Mouse (Mus musculus) heart, adult 18-20 months (tissue): ENCODE results near the gene Hectd4. TPM values are rescaled to one million over a fixed set of nuclear protein-coding genes. Genes with fewer than 3 reads are reported as not detected.

Experiments used
- DNase-seq, 2 experiments: peaks; one replicate each; pipeline ENCODE4 v3.0.0; 2021 to 2022; ENCODE audit warnings: mixed read lengths in 1 of 2
- total RNA-seq, 2 experiments: library from RNA; stranded (reverse); gene quantifications; 2 replicates each; pipeline ENCODE4 v1.2.3; 2021

Gene Hectd4
- total RNA-seq, 2 experiments from 2014 or later: 23.2 to 23.4 TPM

DNA sequence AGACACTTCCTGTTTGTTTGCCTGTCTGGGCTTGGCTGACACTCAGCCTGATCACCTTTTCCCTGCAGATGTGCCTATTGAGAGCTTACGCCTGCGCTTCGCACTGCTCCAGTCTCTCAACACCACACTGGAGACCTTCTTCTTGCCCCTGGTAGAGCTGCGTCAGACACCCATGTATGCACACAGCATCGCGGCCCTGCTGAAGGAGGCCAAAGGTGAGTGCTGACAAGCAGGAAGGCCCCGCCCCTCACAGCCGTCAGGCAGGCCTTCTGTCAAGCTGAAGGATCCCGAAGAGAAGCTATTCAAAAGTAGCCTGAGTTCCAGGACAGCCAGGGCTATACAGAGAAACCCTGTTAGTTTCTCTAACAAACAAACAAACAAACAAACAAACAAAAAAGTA, 139.2 kb downstream of the Hectd4 start:
- DNase-seq: no peak

DNA sequence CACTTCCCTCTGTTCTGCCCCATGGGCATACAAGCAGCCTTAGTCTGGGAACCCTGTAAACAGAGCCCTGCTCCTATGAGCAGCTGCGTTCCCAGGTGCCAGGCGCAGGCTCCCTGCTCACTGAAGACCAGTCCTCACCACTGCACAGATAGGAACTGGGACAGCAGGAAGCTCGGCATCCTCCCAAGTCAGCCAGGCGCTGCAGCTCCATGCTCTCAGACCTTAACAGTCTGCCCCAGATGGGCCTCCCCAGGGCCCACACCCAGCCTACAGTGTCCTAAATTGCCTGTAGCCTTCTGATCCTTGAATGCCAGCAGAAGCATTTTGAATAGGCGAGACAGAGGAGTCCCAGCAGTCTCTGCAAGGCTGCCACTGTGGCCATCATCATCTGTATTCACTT, 141.7 kb downstream of the Hectd4 start:
- no peak for DNase-seq

DNA sequence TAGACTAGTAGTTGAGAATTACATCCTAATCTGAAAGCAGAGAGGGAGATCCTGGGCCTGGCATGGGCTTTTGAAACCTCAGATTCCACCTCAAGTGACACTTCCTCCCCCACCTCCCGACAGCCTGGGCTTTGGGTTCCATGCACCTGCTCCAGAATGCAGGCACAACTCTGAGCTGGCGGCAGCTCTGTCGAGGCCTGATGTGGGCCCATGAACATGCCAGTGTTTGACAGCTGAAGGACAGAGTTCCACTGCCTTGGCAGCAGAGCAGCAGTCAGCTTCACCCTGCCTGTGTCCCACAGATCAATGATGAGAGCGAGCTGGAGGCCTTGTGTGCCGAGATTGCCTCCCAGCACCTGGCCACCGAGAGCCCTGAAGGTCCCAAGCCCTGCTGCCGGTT, 143.4 kb downstream of the Hectd4 start:
- peak in 1 of 2 experiments; percentile 26 for DNase-seq

DNA sequence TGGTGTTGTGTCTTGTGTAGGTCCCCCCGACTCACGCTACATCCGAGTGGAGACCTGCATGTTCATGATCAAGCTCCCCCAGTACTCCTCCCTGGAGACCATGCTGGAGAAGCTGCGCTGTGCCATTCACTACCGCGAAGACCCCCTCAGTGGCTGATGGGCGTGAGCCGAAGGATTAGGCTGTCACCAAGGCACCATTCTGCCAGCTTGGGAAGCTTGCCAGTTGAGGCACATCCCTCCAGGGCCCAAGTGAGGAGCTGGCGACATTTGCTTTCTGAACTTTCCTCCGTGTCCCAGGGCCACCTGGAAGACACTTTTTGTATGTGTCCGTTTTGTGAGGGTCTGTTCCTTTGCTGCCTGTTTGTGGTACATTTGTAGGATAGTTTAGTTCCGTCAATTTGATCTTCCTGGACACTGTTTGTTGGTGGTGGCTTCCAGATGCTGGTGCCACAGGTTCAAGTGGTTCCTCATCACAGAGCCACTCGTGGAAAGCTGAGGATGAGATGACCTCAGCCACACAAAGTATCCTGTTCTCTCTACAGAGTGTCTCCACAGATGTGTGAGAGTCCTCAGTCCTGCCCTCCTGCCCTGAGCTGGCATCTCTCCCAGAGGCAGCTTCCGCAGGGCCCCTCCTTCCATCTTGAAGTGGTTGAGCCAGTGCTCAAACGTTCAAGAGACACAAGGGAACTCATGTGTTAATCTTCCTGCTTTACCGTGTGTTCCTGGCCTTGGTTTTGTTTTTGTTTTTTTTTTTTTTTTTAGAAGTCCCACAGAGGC, 146.6 kb downstream of the Hectd4 start:
- DNase-seq: no peak

DNA sequence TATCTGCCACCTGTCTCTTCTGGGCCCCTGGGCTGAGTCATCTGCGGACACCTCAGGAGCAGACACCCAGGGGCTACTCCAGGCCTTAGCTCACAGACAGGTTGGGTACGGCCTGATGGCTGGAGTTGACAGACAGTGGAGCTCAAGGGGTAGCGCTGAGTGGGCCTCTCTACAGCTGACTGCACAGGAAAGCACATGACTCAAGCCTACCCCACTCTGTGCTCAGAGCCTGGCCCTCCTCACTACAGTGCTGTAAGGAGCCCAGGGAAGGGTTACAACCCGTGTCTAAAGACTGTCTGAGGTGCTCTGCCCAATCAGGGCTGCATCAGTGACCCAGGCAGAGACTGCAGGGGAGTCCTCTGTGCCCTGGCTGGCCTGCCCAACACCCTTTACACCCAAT, 147.2 kb downstream of the Hectd4 start:
- DNase-seq: no peak

DNA sequence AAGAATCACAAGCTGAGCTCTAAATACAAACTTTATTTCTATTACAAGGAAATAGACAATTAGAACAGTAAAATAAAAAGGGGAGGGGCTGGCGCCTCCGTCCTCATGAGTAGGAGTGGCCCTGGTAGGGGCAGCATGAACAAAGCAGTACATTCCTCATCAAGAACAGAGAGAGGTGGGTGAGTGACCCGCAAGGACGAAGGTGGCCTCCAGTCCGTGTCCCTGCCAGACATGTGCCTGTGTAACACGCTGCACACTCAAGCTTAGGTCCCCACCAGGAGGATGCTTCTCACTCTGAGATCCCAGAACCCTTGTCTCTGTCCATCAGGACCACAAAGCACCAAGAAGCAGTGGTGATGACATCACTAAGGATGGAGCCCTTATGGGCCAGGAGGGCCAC, 151.7 kb downstream of the Hectd4 start:
- no peak for DNase-seq

DNA sequence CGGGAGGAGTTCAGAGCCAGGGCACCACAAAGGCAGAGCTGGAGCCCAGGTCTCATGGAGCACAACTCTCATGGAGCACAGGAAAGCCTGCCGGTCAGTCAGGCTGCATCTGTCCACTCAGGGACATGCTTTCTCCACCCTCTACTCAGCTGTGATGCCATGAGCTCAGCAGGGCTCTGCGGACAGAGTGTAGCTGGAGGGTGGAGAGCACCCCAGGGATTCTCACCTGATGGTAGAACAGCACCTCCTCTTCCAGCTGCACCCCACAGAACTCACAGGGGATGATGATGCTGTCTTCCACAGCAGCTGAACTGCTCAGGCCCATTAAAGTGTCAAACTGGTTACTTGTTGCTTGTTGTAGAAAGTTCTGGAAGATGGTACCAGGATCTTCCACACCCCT, 154.8 kb downstream of the Hectd4 start:
- no peak for DNase-seq

DNA sequence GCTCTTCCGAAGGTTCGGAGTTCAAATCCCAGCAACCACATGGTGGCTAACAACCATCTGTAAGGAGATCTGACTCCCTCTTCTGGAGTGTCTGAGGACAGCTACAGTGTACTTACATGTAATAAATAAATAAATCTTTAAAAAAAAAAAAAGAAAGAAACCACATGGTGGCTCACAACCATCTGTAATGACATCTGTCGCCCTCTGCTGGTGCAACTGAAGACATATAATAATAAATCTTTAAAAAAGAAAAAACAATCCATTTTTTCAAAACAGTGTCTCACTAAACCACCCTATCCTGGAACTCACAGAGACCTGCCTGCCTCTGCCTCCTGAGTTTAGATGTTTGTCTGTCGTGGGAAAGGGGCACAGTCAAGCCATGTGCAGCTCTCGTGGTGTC, 157.0 kb downstream of the Hectd4 start:
- peak in 1 of 2 experiments; percentile 56 for DNase-seq

DNA sequence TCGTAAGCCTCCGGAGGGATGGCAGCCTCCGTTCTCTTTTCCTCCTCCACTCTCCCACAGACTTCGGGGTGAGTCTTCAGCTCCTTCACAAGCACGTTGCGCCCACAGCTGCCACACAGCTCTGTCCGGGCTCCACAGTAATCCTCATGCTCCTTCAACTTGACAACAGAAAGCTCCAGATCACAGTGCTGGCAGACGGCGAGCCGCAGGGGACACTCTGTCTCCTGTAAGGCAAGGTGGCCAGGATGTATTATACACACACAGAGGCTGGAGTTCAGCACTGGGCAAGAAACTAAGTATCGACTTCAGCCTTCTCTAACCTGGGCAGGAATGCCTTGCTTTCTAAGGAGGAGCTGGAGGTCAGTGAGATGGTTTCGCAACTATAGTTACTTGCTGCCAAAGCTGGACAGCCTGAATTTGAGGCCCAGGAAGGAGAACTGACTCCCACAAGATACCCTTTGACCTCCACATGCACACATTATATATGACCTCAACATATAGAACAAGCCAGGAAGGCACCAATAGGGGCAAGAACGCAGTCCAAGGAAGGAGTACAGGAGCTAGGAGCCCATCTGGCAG, 158.7 kb downstream of the Hectd4 start:
- no peak for DNase-seq

DNA sequence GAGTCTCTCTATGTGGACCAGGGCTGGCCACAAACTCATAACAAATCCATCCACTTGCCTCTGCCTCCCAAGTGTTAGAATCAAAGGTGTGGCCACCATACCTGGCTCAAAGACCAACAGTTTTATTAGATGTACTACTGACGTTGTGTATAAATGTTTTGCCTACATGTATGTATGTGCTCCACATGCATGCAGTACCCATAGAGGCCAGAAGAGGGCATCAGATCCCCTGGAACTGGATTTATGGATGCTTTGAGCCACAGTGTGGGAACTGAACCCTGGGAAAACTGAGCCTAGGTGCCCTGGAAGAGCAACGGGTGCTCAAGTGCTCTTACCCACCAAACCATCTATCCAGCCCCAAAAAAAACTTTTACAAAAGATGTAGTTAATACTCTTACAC, 160.7 kb downstream of the Hectd4 start:
- no peak for DNase-seq

DNA sequence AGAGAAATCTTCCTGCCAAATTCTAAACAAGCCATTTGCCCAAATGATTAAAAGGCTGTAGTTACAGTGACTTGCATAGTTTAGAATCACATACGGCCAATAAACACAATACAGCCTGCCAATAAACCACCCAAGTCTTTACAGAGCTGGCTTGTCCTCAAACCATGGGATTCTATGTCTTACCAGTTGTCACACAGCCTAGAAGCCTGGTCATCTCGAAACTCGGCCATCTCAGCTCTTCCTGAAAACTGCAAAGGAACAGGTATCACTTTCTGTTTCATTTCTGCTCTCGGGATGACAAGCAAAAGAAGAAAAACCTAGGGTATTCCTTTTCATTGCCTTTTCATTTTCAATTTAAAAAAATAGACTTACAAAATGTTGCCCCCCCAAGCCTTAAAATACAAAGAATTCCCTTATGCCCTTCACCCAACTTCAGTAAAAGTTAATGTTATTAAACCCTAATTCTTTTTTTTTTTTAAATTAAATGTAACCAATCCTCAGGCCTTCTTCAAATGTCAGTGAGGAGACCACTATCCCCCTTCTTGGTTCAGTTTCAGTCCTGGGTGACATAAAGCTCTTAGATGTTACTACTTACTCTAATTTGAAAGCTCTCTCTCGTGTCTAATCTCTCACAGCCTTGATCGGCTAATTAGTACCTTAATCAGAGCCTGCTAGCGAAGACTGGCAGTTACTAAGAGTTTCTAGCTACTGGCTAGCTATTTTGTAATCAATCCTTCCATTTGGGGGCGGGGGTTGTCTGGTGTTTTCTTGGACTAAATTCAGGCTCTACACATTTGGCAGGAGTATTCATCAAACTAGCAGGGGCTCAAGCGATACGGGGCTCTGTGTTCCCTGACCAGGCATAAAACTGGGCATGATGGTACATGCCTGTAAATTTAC, 164.1 kb downstream of the Hectd4 start:
- DNase-seq: peak; percentile 50 to 56

DNA sequence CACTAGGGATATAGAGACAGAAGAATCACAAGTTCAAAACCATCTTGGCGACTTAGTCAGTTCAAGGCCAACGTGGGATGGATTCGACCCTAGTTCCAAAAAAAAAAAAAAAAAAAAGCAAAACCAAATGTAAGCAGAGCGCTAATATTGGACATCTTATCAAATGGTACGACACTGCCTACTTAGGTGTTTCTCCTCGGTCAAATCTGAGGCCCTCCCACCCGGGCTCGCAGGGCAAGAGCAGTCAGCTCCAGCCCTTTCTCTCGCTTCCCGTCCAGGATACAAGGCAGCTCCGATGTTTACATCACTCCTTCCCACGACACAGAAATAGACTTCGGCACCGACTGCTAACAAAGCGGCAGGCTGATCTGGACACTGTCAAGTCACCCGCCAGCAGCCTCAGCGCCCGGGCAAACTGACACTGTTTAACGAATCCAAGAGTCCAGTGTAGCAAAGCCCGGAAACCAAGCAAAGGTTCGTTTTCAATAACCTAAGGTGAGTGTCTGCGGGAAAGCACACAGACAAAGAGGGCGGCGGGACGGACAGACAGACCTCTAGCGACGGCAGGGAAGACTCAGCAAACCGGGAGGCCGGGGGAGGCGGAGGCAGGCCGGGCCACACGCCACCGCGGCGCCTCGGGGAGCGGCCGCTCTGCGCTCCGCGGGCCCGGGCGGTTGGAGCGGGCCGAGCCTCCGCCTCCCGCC, 164.9 kb downstream of the Hectd4 start:
- peak; percentile 69 to 85 for DNase-seq

DNA sequence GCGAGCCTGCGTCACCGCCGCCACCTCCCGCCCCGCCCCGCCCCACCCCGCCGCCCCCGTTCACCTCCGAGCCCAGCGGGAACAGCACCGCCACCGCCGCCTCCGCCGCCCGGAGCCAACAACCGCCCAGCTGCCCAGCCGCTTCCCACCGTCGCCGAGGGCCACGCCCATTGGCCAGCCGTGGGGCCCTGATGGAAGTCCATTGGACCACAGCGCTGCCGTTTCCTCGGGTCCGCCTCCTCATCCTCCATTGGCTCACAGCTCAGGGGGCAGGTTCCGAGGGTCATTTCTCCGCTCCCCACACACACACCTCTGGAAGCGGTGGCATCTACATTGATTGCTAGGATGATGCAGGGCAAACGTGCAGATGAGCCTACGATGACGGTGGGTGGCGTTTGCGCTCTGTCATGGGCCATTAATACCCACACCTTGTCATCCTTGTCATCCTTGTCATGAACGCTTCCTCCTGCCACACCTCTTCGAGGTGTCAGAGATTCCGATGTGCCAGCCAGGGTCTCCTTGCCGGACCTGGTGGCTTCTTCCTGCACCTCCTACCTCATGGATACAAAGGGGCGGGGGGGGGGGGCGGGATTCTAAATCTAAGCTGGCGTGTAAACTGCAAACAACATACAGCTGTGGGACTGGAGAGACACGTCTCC, 165.6 kb downstream of the Hectd4 start, which contains the start of gene Trafd1:
Gene Trafd1, minus strand, starts transcription at position 172 of the 659 bp plus-strand sequence.
- peak; percentile 95 to 98 for DNase-seq

DNA sequence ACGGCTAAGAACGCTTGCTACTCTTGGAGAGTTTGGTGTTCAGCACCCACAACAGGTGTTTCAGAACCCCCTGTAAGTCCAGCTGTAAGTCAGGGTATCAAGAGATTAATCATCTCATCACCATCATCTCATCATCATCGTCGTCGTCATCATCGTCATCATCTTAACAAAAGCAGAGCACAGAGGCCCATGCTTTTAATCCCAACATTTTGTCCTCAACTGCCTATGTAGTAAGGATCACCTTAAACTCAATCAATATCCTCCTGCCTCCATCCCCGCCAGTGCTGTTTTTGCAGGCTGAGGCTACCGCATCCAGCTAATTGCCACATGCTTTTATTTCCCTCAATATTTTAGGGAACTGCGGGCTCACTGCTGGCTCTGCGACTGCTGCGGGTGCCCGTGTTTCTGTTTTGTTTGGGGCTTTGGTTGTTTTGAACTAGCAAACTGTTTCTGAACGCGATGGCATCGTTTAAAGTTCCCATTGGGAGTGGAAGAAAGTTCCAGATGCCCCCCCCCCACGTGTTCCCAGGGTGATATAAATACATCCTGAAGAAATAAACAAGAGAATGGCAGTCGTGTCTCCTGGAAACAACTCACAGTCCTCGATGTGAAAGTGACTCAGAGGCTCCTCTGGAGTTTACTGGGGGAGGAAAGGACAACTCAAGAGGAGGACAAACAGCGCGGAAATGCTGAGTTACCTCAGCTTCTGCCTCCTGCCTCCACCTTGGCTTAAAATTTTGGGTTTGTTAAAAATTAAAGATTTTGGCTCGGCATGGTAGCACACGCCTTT, 166.3 kb downstream of the Hectd4 start:
- peak; percentile 36 to 50 for DNase-seq

DNA sequence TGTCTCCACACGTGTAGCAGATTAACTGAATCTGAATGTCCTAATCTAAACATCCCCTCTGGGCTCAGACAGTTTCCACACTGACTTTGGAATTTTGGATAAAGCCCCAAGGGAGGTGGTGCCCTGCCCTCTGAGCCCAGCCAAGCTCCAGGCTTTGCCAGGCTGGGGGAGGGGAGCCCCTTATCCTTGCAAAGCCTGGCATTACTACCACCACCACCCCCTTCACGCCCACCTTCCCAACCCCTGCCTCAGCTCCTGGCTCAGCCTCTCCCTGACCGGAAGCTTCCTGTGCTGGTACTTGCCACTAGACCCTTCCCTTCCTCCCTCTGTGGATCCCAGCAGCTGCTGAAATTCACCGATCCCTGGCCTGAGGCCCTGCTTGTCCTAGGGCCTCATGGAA, 167.1 kb downstream of the Hectd4 start:
- peak; percentile 47 to 51 for DNase-seq

DNA sequence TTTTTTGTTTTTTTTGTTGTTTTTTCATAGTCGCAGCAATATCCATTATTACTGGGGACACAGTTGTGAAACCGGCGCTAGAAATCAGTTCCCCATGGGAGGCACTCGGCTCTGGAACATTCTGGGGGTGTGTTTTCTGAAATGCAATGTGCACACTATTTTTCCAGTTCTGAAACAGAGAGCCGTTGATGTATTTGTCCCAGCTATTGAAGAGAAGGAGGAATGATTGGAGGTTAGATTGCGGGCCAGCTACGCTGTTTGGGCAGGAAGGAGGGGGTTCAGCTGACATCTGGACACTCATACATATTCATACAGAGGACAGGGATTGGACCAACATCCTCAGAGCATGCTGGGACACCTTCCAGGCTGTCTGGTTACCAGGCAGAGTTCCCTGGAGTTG, 169.1 kb downstream of the Hectd4 start:
- DNase-seq: peak; percentile 56 to 71

DNA sequence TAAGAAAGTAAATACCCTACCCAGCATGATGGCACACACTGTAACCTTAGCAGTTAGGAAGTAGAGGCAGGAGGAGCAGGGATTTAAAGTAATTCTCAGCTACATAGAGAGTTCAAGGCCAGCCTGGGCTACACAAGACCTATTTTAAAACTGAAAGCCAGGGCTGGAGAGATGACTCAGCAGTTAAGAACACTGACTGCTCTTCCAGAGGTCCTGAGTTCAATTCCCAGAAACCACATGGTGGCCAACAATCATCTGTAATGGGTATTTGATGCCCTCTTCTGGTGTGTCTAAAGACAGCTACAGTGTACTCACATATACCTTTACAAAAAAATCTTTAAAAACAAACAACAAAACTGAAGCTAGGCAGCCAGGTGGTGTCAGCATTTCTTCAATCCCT, 169.7 kb downstream of the Hectd4 start:
- no peak for DNase-seq

DNA sequence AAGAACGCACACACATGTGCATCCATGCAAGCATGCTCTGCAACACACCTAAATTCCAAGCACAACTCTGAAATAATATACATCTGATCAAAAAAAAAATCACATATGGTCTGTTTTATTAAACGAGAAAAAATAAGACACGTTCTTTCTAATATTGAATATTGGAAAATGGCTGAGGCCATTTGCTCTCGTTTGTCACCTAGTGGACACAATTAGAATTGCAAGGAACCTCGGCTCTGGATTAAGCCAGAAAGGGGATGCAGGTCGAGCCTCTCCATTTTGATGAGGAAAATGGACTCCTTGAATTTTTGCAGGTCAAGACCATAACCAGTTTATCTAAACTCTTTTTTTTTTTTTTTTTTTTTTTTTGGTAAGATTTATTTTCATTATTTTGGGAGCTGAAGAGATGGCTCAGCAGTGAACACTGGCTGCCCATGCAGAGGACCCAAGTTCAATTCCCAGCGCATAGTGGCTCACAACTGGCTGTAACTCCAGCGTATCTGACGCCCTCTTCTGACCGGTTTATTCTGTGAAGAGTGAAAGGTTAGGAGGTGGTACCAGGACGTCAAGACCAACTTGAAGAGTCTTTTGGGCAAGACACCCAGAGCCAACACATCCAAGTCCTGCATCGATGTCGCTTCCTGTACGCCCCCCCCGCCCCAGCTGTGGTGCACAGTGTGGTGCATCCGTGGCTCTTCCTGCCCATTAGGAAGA, 172.8 kb downstream of the Hectd4 start:
- DNase-seq: peak; percentile 43 to 80

DNA sequence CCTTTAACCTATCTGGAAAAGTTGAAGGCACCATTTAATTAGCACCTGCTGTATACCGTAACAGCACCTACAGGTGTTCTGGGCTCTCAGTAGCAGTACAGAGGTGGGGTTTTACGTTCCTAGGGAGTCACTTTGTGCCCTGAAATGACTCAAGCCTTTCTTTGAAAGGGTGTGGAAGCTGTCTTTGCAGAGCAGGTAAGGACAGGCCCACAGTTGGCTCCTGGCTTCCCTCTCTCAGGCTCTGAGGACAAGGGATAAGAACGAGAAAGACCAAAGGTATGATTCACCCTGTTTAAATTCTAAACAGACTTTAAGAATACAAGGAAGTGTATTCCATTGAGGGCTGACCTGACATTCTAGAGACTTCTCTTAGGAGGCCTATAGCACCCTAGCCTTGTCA, 173.4 kb downstream of the Hectd4 start:
- DNase-seq: no peak

DNA sequence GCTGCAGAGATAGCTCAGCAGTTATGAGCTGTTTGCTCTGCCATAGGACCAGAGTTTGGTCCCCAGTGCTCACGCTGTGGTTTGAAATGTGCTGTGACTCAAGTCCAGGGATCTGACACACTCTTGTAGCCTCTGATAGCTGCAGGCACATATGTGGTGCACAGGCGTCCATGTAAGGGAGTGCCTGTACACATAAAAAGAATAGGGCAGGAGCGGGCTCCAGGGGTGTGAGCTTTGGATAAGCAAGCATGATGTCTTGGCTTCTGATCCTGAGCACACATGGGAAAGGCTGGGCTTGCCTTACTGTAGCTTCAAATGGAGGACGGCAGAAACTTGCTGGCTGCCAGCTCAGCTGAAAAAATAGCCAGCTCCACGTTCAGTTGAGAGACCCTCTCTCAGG, 175.6 kb downstream of the Hectd4 start:
- no peak for DNase-seq
